Mouse (Mus musculus): Measurements from ENCODE around the gene Erbb3. TPM values are rescaled to one million over a fixed set of nuclear protein-coding genes. Genes with fewer than 3 reads are reported as not detected.

Erbb3 gene
- polyA plus RNA-seq, 1 experiment, result 0.77 TPM

GRCm38 (mm10) chr10:128606483-128606882 lies 17.0 kb upstream of the Erbb3 start:
- Histone ChIP-seq H3K36me3 (ENCODE audit: control insufficient read depth, insufficient read depth, low read length) (no peaks in the 10 kb centered on the region), H3K27me3 (ENCODE audit: control insufficient read depth, insufficient read depth, low read length) (no peaks in the 10 kb centered on the region), H3K4me1 (ENCODE audit: control insufficient read depth, insufficient read depth, low read length) (peaks cover 2% of the 10 kb centered on the region; the same call in 1 of the 2 replicates), H3K4me3 (ENCODE audit: control insufficient read depth, low read depth, low read length) (no peak overlapping the region), H3K27ac (ENCODE audit: control insufficient read depth, insufficient read depth, low read depth, low read length) (no peak overlapping the region)
- TF ChIP-seq POLR2A (IDR thresholded peaks at IDR 0.05; ENCODE audit: control insufficient read depth, low read depth, low read length), result no peak
- TF ChIP-seq CTCF (IDR thresholded peaks at IDR 0.05; ENCODE audit: control insufficient read depth, insufficient read depth, insufficient replicate concordance, low read depth, low read length), result no peak

- Histone ChIP-seq H3K36me3 (ENCODE audit: control insufficient read depth, insufficient read depth, low read length) (no peaks in the 10 kb centered on the region), H3K27ac (ENCODE audit: control insufficient read depth, insufficient read depth, low read depth, low read length) (no peak overlapping the region), H3K4me1 (ENCODE audit: control insufficient read depth, insufficient read depth, low read length) (peaks cover 2% of the 10 kb centered on the region; the same call in 1 of the 2 replicates), H3K4me3 (ENCODE audit: control insufficient read depth, low read depth, low read length) (no peak overlapping the region), H3K27me3 (ENCODE audit: control insufficient read depth, insufficient read depth, low read length) (no peaks in the 10 kb centered on the region)
- no peak for TF ChIP-seq CTCF (IDR thresholded peaks at IDR 0.05; ENCODE audit: control insufficient read depth, insufficient read depth, insufficient replicate concordance, low read depth, low read length)
- TF ChIP-seq POLR2A (IDR thresholded peaks at IDR 0.05; ENCODE audit: control insufficient read depth, low read depth, low read length), result no peak
Measured at GRCm38 (mm10) chr10:128602470-128603128, 13.1 kb upstream of the Erbb3 start.

- no peak overlapping the region for H3K27ac ChIP-seq (ENCODE audit: control insufficient read depth, insufficient read depth, low read depth, low read length)
- H3K4me1 ChIP-seq (ENCODE audit: control insufficient read depth, insufficient read depth, low read length), result peaks cover 1% of the 10 kb centered on the region; the same call in 1 of the 2 replicates
- no peak overlapping the region for H3K4me3 ChIP-seq (ENCODE audit: control insufficient read depth, low read depth, low read length)
- no peaks in the 10 kb centered on the region for H3K36me3 ChIP-seq (ENCODE audit: control insufficient read depth, insufficient read depth, low read length)
- H3K27me3 ChIP-seq (ENCODE audit: control insufficient read depth, insufficient read depth, low read length), result no peaks in the 10 kb centered on the region
- no peak for TF ChIP-seq POLR2A (IDR thresholded peaks at IDR 0.05; ENCODE audit: control insufficient read depth, low read depth, low read length)
- TF ChIP-seq CTCF (IDR thresholded peaks at IDR 0.05; ENCODE audit: control insufficient read depth, insufficient read depth, insufficient replicate concordance, low read depth, low read length), result no peak
Measured at GRCm38 (mm10) chr10:128601499-128601898, 12.0 kb upstream of the Erbb3 start.

- TF ChIP-seq CTCF (IDR thresholded peaks at IDR 0.05; ENCODE audit: control insufficient read depth, insufficient read depth, insufficient replicate concordance, low read depth, low read length) (no peak), POLR2A (IDR thresholded peaks at IDR 0.05; ENCODE audit: control insufficient read depth, low read depth, low read length) (no peak)
- Histone ChIP-seq H3K4me1 (ENCODE audit: control insufficient read depth, insufficient read depth, low read length) (no peaks in the 10 kb centered on the region), H3K36me3 (ENCODE audit: control insufficient read depth, insufficient read depth, low read length) (no peaks in the 10 kb centered on the region), H3K27ac (ENCODE audit: control insufficient read depth, insufficient read depth, low read depth, low read length) (no peak overlapping the region), H3K27me3 (ENCODE audit: control insufficient read depth, insufficient read depth, low read length) (no peaks in the 10 kb centered on the region), H3K4me3 (ENCODE audit: control insufficient read depth, low read depth, low read length) (no peak overlapping the region)
Measured at GRCm38 (mm10) chr10:128598476-128598875, 9.0 kb upstream of the Erbb3 start.

GRCm38 (mm10) chr10:128592797-128593196 lies 3.3 kb upstream of the Erbb3 start:
- Histone ChIP-seq H3K4me3 (ENCODE audit: control insufficient read depth, low read depth, low read length) (no peak overlapping the region), H3K27ac (ENCODE audit: control insufficient read depth, insufficient read depth, low read depth, low read length) (no peak overlapping the region), H3K27me3 (ENCODE audit: control insufficient read depth, insufficient read depth, low read length) (no peaks in the 10 kb centered on the region; the same call in 1 of the 2 replicates), H3K36me3 (ENCODE audit: control insufficient read depth, insufficient read depth, low read length) (no peaks in the 10 kb centered on the region), H3K4me1 (ENCODE audit: control insufficient read depth, insufficient read depth, low read length) (peaks cover 12% of the 10 kb centered on the region)
- TF ChIP-seq POLR2A (IDR thresholded peaks at IDR 0.05; ENCODE audit: control insufficient read depth, low read depth, low read length) (no peak), CTCF (IDR thresholded peaks at IDR 0.05; ENCODE audit: control insufficient read depth, insufficient read depth, insufficient replicate concordance, low read depth, low read length) (no peak)

GRCm38 (mm10) chr10:128591436-128591835 lies 2.0 kb upstream of the Erbb3 start:
- TF ChIP-seq POLR2A (IDR thresholded peaks at IDR 0.05; ENCODE audit: control insufficient read depth, low read depth, low read length), result no peak
- no peak for TF ChIP-seq CTCF (IDR thresholded peaks at IDR 0.05; ENCODE audit: control insufficient read depth, insufficient read depth, insufficient replicate concordance, low read depth, low read length)

GRCm38 (mm10) chr10:128590193-128590690 lies 790 bp upstream of the Erbb3 start:
- H3K27me3 ChIP-seq (ENCODE audit: control insufficient read depth, insufficient read depth, low read length), result no peaks in the 10 kb centered on the region; the same call in 1 of the 2 replicates
- H3K4me3 ChIP-seq (ENCODE audit: control insufficient read depth, low read depth, low read length), result peak overlapping the region; percentile 87
- no peak overlapping the region for H3K27ac ChIP-seq (ENCODE audit: control insufficient read depth, insufficient read depth, low read depth, low read length)
- H3K36me3 ChIP-seq (ENCODE audit: control insufficient read depth, insufficient read depth, low read length), result no peaks in the 10 kb centered on the region
- peak; percentile 58; the same call in 1 of the 2 replicates for TF ChIP-seq CTCF (IDR thresholded peaks at IDR 0.05; ENCODE audit: control insufficient read depth, insufficient read depth, insufficient replicate concordance, low read depth, low read length)
- TF ChIP-seq POLR2A (IDR thresholded peaks at IDR 0.05; ENCODE audit: control insufficient read depth, low read depth, low read length), result no peak
- peaks cover 12% of the 10 kb centered on the region for H3K4me1 ChIP-seq (ENCODE audit: control insufficient read depth, insufficient read depth, low read length)

More at GRCm38 (mm10) chr10:128591436-128591835, 2.0 kb upstream of the Erbb3 start:
- H3K27ac ChIP-seq (ENCODE audit: control insufficient read depth, insufficient read depth, low read depth, low read length), result no peak overlapping the region
- peaks cover 12% of the 10 kb centered on the region for H3K4me1 ChIP-seq (ENCODE audit: control insufficient read depth, insufficient read depth, low read length)
- H3K27me3 ChIP-seq (ENCODE audit: control insufficient read depth, insufficient read depth, low read length), result no peaks in the 10 kb centered on the region; the same call in 1 of the 2 replicates
- no peaks in the 10 kb centered on the region for H3K36me3 ChIP-seq (ENCODE audit: control insufficient read depth, insufficient read depth, low read length)
- no peak overlapping the region for H3K4me3 ChIP-seq (ENCODE audit: control insufficient read depth, low read depth, low read length)

All from testis, adult 2 months (tissue).